Mouse (Mus musculus): ENCODE results near the gene Atp6v0a2. TPM values are rescaled to one million over a fixed set of nuclear protein-coding genes. Genes with fewer than 3 reads are reported as not detected.
"Not testable (repeated sequence)": the region's sequence is repeated elsewhere in the genome, so short reads cannot be mapped to it uniquely, and the experiment has no call there.

Gene Atp6v0a2
- polyA plus RNA-seq, 1 experiment: 37.1 TPM

GRCm38 (mm10) chr5:124622890-124623289, 5.5 kb upstream of the Atp6v0a2 start:
- no peak overlapping the region for H3K27ac ChIP-seq (ENCODE audit: insufficient read depth, low read depth, low read length)
- TF ChIP-seq POLR2A (IDR thresholded peaks at IDR 0.05; ENCODE audit: low read depth, low read length): no peak
- WGBS: 84% methylated on average over 15 of the region's 15 CpGs
- no peak for DNase-seq
- peaks cover under 1% of the 10 kb centered on the region; the same call in 1 of the 2 replicates for H3K4me1 ChIP-seq (ENCODE audit: control insufficient read depth, insufficient read depth, low read length)
- H3K4me3 ChIP-seq (ENCODE audit: insufficient read depth, low read depth, low read length): no peak overlapping the region
- no peaks in the 10 kb centered on the region for H3K36me3 ChIP-seq (ENCODE audit: control insufficient read depth, insufficient read depth, low read length)
- no peaks in the 10 kb centered on the region for H3K27me3 ChIP-seq (replicated peaks; ENCODE audit: control insufficient read depth, insufficient read depth, low read length)

GRCm38 (mm10) chr5:124624291-124624690, 4.1 kb upstream of the Atp6v0a2 start:
- Histone ChIP-seq H3K4me1 (ENCODE audit: control insufficient read depth, insufficient read depth, low read length) (peaks cover 5% of the 10 kb centered on the region), H3K27me3 (replicated peaks; ENCODE audit: control insufficient read depth, insufficient read depth, low read length) (no peaks in the 10 kb centered on the region), H3K36me3 (ENCODE audit: control insufficient read depth, insufficient read depth, low read length) (no peaks in the 10 kb centered on the region), H3K4me3 (ENCODE audit: insufficient read depth, low read depth, low read length) (no peak overlapping the region), H3K27ac (ENCODE audit: insufficient read depth, low read depth, low read length) (no peak overlapping the region)
- TF ChIP-seq CTCF (conservative IDR thresholded peaks at IDR 0.05; ENCODE audit: insufficient read depth, insufficient read length, low read depth, low read length) (no peak), POLR2A (IDR thresholded peaks at IDR 0.05; ENCODE audit: low read depth, low read length) (no peak)
- 95% methylated on average over 9 of the region's 9 CpGs for WGBS
- no peak for DNase-seq

GRCm38 (mm10) chr5:124629641-124630040, 1.3 kb downstream of the Atp6v0a2 start:
- DNase-seq: peak; percentile 50
- Histone ChIP-seq H3K4me1 (ENCODE audit: control insufficient read depth, insufficient read depth, low read length) (peaks cover 14% of the 10 kb centered on the region), H3K27me3 (replicated peaks; ENCODE audit: control insufficient read depth, insufficient read depth, low read length) (no peaks in the 10 kb centered on the region), H3K27ac (ENCODE audit: insufficient read depth, low read depth, low read length) (no peak overlapping the region), H3K36me3 (ENCODE audit: control insufficient read depth, insufficient read depth, low read length) (no peaks in the 10 kb centered on the region), H3K4me3 (ENCODE audit: insufficient read depth, low read depth, low read length) (peak overlapping the region; percentile 84)
- 2% methylated on average over 11 of the region's 11 CpGs for WGBS
- no peak for TF ChIP-seq CTCF (conservative IDR thresholded peaks at IDR 0.05; ENCODE audit: insufficient read depth, insufficient read length, low read depth, low read length)

- no peak for DNase-seq
- Histone ChIP-seq H3K4me3 (ENCODE audit: insufficient read depth, low read depth, low read length) (no peak overlapping the region), H3K4me1 (ENCODE audit: control insufficient read depth, insufficient read depth, low read length) (peaks cover 14% of the 10 kb centered on the region)
Observed at GRCm38 (mm10) chr5:124631685-124632084, 3.3 kb downstream of the Atp6v0a2 start.

GRCm38 (mm10) chr5:124632461-124632860, 4.1 kb downstream of the Atp6v0a2 start:
- Histone ChIP-seq H3K4me1 (ENCODE audit: control insufficient read depth, insufficient read depth, low read length) (peaks cover 14% of the 10 kb centered on the region), H3K27me3 (replicated peaks; ENCODE audit: control insufficient read depth, insufficient read depth, low read length) (no peaks in the 10 kb centered on the region), H3K27ac (ENCODE audit: insufficient read depth, low read depth, low read length) (no peak overlapping the region), H3K36me3 (ENCODE audit: control insufficient read depth, insufficient read depth, low read length) (peaks cover under 1% of the 10 kb centered on the region; the same call in 1 of the 2 replicates), H3K4me3 (ENCODE audit: insufficient read depth, low read depth, low read length) (no peak overlapping the region)
- DNase-seq: no peak
- 58% methylated on average over 5 of the region's 5 CpGs for WGBS
- TF ChIP-seq CTCF (conservative IDR thresholded peaks at IDR 0.05; ENCODE audit: insufficient read depth, insufficient read length, low read depth, low read length) (no peak), POLR2A (IDR thresholded peaks at IDR 0.05; ENCODE audit: low read depth, low read length) (no peak)

More at GRCm38 (mm10) chr5:124631685-124632084, 3.3 kb downstream of the Atp6v0a2 start:
- Histone ChIP-seq H3K27me3 (replicated peaks; ENCODE audit: control insufficient read depth, insufficient read depth, low read length) (no peaks in the 10 kb centered on the region), H3K36me3 (ENCODE audit: control insufficient read depth, insufficient read depth, low read length) (no peaks in the 10 kb centered on the region), H3K27ac (ENCODE audit: insufficient read depth, low read depth, low read length) (no peak overlapping the region)
- 89% methylated on average over 11 of the region's 11 CpGs for WGBS
- TF ChIP-seq POLR2A (IDR thresholded peaks at IDR 0.05; ENCODE audit: low read depth, low read length) (no peak), CTCF (conservative IDR thresholded peaks at IDR 0.05; ENCODE audit: insufficient read depth, insufficient read length, low read depth, low read length) (no peak)

- Histone ChIP-seq H3K27me3 (replicated peaks; ENCODE audit: control insufficient read depth, insufficient read depth, low read length) (no peaks in the 10 kb centered on the region), H3K27ac (ENCODE audit: insufficient read depth, low read depth, low read length) (no peak overlapping the region), H3K36me3 (ENCODE audit: control insufficient read depth, insufficient read depth, low read length) (peaks cover 4% of the 10 kb centered on the region; the same call in 1 of the 2 replicates), H3K4me1 (ENCODE audit: control insufficient read depth, insufficient read depth, low read length) (peaks cover 8% of the 10 kb centered on the region; the same call in 1 of the 2 replicates), H3K4me3 (ENCODE audit: insufficient read depth, low read depth, low read length) (no peak overlapping the region)
- WGBS: 70% methylated on average over 2 of the region's 2 CpGs
- TF ChIP-seq CTCF (conservative IDR thresholded peaks at IDR 0.05; ENCODE audit: insufficient read depth, insufficient read length, low read depth, low read length) (no peak), POLR2A (IDR thresholded peaks at IDR 0.05; ENCODE audit: low read depth, low read length) (no peak)
- DNase-seq: no peak
Observed at GRCm38 (mm10) chr5:124633425-124633824, 5.0 kb downstream of the Atp6v0a2 start.

- DNase-seq: peak; percentile 38
- not testable (repeated sequence) for H3K4me1 ChIP-seq (ENCODE audit: control insufficient read depth, insufficient read depth, low read length); H3K4me3 ChIP-seq (ENCODE audit: insufficient read depth, low read depth, low read length); H3K36me3 ChIP-seq (ENCODE audit: control insufficient read depth, insufficient read depth, low read length); H3K27ac ChIP-seq (ENCODE audit: insufficient read depth, low read depth, low read length); H3K27me3 ChIP-seq (replicated peaks; ENCODE audit: control insufficient read depth, insufficient read depth, low read length)
- TF ChIP-seq CTCF (conservative IDR thresholded peaks at IDR 0.05; ENCODE audit: insufficient read depth, insufficient read length, low read depth, low read length): peak; percentile 45
- 66% methylated on average over 4 of the region's 4 CpGs for WGBS
Observed at GRCm38 (mm10) chr5:124635068-124635467, 6.7 kb downstream of the Atp6v0a2 start.

- Histone ChIP-seq H3K36me3 (ENCODE audit: control insufficient read depth, insufficient read depth, low read length) (peaks cover 6% of the 10 kb centered on the region; the same call in 1 of the 2 replicates), H3K27ac (ENCODE audit: insufficient read depth, low read depth, low read length) (no peak overlapping the region)
- 97% methylated on average over 3 of the region's 3 CpGs for WGBS
Observed at GRCm38 (mm10) chr5:124636139-124636538, 7.8 kb downstream of the Atp6v0a2 start.

More at GRCm38 (mm10) chr5:124636139-124636538, 7.8 kb downstream of the Atp6v0a2 start:
- TF ChIP-seq POLR2A (IDR thresholded peaks at IDR 0.05; ENCODE audit: low read depth, low read length) (no peak), CTCF (conservative IDR thresholded peaks at IDR 0.05; ENCODE audit: insufficient read depth, insufficient read length, low read depth, low read length) (no peak)
- no peaks in the 10 kb centered on the region for H3K4me1 ChIP-seq (ENCODE audit: control insufficient read depth, insufficient read depth, low read length)
- no peak for DNase-seq
- H3K4me3 ChIP-seq (ENCODE audit: insufficient read depth, low read depth, low read length): no peak overlapping the region
- H3K27me3 ChIP-seq (replicated peaks; ENCODE audit: control insufficient read depth, insufficient read depth, low read length): no peaks in the 10 kb centered on the region
